Mouse (Mus musculus) layer of hippocampus, adult 18-20 months (tissue): ENCODE measurements at regions not wholly inside any gene's neighbourhood (a gene's known extent, or its start where the extent isn't known, plus 50 kb on each side); places are given as distances from the start of the nearest gene placed in this dataset.

ENCODE experiments used
- DNase-seq, 2 experiments: peaks; one replicate each; pipeline ENCODE4 v3.0.0; 2022; ENCODE audit warnings: low spot score in 2 of 2

GRCm38 (mm10) chr10:96778220-96778619, 161.4 kb downstream of the Btg1 start:
- no peak for DNase-seq

- no peak for DNase-seq
Measured at GRCm38 (mm10) chr10:96783966-96784365, 167.2 kb downstream of the Btg1 start.

- no peak for DNase-seq
Measured at GRCm38 (mm10) chr10:96786903-96787571, 170.2 kb downstream of the Btg1 start.

- DNase-seq, result no peak
Measured at GRCm38 (mm10) chr10:96787572-96787946, 170.8 kb downstream of the Btg1 start.

GRCm38 (mm10) chr10:96788352-96789016, 171.7 kb downstream of the Btg1 start:
- no peak for DNase-seq

GRCm38 (mm10) chr10:96797116-96797515, 180.3 kb downstream of the Btg1 start:
- no peak for DNase-seq

GRCm38 (mm10) chr10:96800801-96801200, 184.0 kb downstream of the Btg1 start:
- no peak for DNase-seq

GRCm38 (mm10) chr10:96804030-96804784, 187.4 kb downstream of the Btg1 start:
- no peak for DNase-seq

- no peak for DNase-seq
Measured at GRCm38 (mm10) chr10:96806579-96806978, 189.8 kb downstream of the Btg1 start.

- no peak for DNase-seq
Measured at GRCm38 (mm10) chr10:96821852-96822251, 205.0 kb downstream of the Btg1 start.

GRCm38 (mm10) chr10:96822344-96823335, 205.8 kb downstream of the Btg1 start:
- DNase-seq, result no peak

GRCm38 (mm10) chr10:96826234-96826788, 209.5 kb downstream of the Btg1 start:
- no peak for DNase-seq

- DNase-seq, result no peak
Measured at GRCm38 (mm10) chr10:96827971-96828370, 211.2 kb downstream of the Btg1 start.

GRCm38 (mm10) chr10:96828581-96829246, 211.9 kb downstream of the Btg1 start:
- peak; percentile 40 to 76 for DNase-seq

- DNase-seq, result no peak
Measured at GRCm38 (mm10) chr10:96831071-96831470, 214.3 kb downstream of the Btg1 start.

- no peak for DNase-seq
Measured at GRCm38 (mm10) chr10:96837230-96837629, 220.4 kb downstream of the Btg1 start.

- no peak for DNase-seq
Measured at GRCm38 (mm10) chr10:96841128-96841527, 224.3 kb downstream of the Btg1 start.

- DNase-seq, result no peak
Measured at GRCm38 (mm10) chr10:96841956-96842355, 225.2 kb downstream of the Btg1 start.

GRCm38 (mm10) chr10:96845906-96846305, 229.1 kb downstream of the Btg1 start:
- no peak for DNase-seq

- DNase-seq, result peak in 1 of 2 experiments; percentile 4
Measured at GRCm38 (mm10) chr10:96847028-96847427, 230.2 kb downstream of the Btg1 start.
